Mouse (Mus musculus): ENCODE measurements at regions not wholly inside any gene's neighbourhood (a gene's known extent, or its start where the extent isn't known, plus 50 kb on each side); places are given as distances from the start of the nearest gene placed in this dataset.

DNA sequence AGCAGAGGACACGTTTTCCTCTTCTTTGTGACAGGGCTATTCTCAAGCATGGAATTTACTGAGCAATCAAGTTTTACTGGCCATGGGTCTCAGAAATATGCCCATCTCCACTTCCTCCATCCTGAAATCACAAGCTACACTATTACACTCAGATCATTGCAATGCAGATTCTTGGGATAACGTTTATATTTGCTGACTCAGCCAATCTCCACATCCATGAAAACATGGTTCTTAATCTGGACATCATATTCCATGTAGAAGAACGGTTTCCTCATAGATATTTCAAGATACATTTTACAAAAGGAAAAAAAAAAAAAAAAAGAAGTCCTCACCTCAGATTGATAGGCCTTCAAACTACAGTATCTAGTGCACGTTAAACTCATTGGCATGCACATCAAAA lies 1462.1 kb upstream of the Flrt2 start:
- no peak for DNase-seq (ENCODE audit: low spot score)
- Histone ChIP-seq H3K4me3 (no peak overlapping the region), H3K4me1 (no peaks in the 10 kb centered on the region), H3K27me3 (ENCODE audit: low read depth, poor library complexity, severe bottlenecking) (no peaks in the 10 kb centered on the region), H3K36me3 (no peaks in the 10 kb centered on the region), H3K27ac (replicated peaks) (no peak overlapping the region), H3K9me3 (replicated peaks) (no peaks in the 10 kb centered on the region)
- WGBS = 90% methylated on average over 4 of the region's 4 CpGs

DNA sequence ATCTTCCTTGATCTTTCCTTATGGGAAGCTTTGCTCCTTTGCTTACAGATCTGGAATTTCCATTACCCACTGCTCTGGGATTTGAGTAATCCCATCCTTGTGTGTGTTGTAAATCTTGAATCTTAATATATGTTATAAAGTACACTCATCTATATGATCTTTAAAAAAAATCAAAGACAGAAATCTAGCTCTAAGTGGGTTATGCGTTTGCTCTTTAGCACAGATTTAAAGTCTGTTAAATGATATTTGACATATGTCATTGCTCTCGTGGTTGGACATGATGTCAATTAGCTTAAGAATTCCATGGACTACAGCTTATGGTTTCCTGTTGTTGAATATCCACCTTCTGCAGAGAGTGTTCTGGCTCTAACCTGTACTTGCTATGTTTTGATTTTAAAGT lies 1446.7 kb upstream of the Flrt2 start:
- Histone ChIP-seq H3K4me3 (no peak overlapping the region), H3K9me3 (replicated peaks) (no peaks in the 10 kb centered on the region), H3K36me3 (no peaks in the 10 kb centered on the region), H3K27ac (replicated peaks) (no peak overlapping the region), H3K27me3 (ENCODE audit: low read depth, poor library complexity, severe bottlenecking) (no peaks in the 10 kb centered on the region), H3K4me1 (peaks cover 11% of the 10 kb centered on the region)
- 67% methylated on average over 2 of the region's 2 CpGs for WGBS
- no peak for DNase-seq (ENCODE audit: low spot score)

- Histone ChIP-seq H3K36me3 (no peaks in the 10 kb centered on the region), H3K9me3 (replicated peaks) (no peaks in the 10 kb centered on the region), H3K27ac (replicated peaks) (no peak overlapping the region), H3K27me3 (ENCODE audit: low read depth, poor library complexity, severe bottlenecking) (no peaks in the 10 kb centered on the region), H3K4me3 (no peak overlapping the region), H3K4me1 (peaks cover 11% of the 10 kb centered on the region)
- no peak for DNase-seq (ENCODE audit: low spot score)
Measured at GRCm38 (mm10) chr12:94247362-94247761, 1444.7 kb upstream of the Flrt2 start.

GRCm38 (mm10) chr12:94252957-94253633 lies 1438.9 kb upstream of the Flrt2 start:
- no peak overlapping the region for H3K4me3 ChIP-seq
- 64% methylated on average over 8 of the region's 8 CpGs for WGBS
- no peaks in the 10 kb centered on the region for H3K36me3 ChIP-seq
- no peaks in the 10 kb centered on the region for H3K4me1 ChIP-seq
- H3K27me3 ChIP-seq (ENCODE audit: low read depth, poor library complexity, severe bottlenecking) = no peaks in the 10 kb centered on the region
- H3K27ac ChIP-seq (replicated peaks) = no peak overlapping the region
- DNase-seq (ENCODE audit: low spot score) = peak; percentile 34
- no peaks in the 10 kb centered on the region for H3K9me3 ChIP-seq (replicated peaks)

DNA sequence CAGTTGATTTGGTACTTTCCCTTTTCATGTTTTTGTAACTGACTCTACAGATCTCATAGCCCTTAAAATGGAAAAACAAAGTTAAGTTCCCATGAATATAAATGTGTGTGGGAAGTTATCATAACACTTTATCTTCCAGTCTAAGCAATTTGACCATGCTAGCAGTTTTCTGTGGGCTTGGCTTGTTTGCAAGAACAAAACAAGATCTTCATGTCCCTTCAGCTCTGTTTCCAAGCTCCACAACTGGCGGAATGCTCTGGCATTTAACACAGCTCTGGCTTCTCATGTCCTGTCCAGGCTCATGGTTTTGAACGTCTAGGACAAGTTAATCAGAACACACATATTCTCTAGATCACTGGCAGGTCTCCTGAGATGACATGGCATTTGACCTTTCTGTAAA lies 1411.1 kb upstream of the Flrt2 start:
- DNase-seq (ENCODE audit: low spot score) = no peak
- WGBS = 75% methylated on average over 2 of the region's 2 CpGs
- Histone ChIP-seq H3K4me3 (no peak overlapping the region), H3K36me3 (no peaks in the 10 kb centered on the region), H3K4me1 (no peaks in the 10 kb centered on the region), H3K27me3 (ENCODE audit: low read depth, poor library complexity, severe bottlenecking) (no peaks in the 10 kb centered on the region), H3K27ac (replicated peaks) (no peak overlapping the region), H3K9me3 (replicated peaks) (no peaks in the 10 kb centered on the region)

DNA sequence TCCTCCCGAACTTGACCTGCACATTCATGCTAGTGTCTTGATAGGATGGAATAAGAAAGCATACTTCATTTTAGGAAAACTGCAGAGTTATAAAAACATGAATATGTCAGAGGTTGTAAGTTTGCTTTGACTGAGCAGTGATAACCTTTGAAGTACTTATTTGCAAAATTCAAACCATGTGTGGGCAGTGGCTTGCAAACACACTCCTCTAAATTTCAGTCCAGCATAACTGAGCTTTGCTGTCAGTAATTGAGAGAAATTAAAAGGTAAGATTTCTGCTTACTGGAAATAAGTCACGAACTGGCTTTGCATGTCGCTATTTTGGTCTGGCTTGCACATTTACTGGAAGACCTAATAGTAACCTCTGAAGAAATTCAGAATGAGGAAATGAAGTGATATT lies 1409.1 kb upstream of the Flrt2 start:
- Histone ChIP-seq H3K4me3 (no peak overlapping the region), H3K9me3 (replicated peaks) (no peaks in the 10 kb centered on the region), H3K4me1 (no peaks in the 10 kb centered on the region), H3K27me3 (ENCODE audit: low read depth, poor library complexity, severe bottlenecking) (no peaks in the 10 kb centered on the region), H3K36me3 (no peaks in the 10 kb centered on the region), H3K27ac (replicated peaks) (no peak overlapping the region)
- DNase-seq (ENCODE audit: low spot score) = no peak
- 83% methylated on average over 3 of the region's 3 CpGs for WGBS

DNA sequence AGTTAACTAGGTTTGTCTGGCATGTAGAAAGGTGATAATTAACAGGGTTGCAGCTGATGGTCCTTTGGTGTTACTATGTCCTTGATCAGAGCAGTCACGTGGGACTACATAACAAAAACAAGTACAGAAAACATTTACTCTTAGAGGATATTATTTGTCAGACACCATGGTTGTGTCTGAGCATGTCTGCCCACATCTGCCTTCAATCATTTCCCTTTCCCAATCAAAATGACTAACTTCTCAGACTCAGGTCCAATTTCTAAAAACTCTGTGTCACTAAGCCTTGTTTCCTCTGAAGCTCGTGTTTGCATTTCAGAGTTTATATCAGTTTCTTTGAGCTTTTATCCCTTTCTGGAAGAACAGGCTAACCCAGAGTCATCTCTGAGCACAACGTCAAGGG lies 1408.5 kb upstream of the Flrt2 start:
- 73% methylated on average over 3 of the region's 3 CpGs for WGBS
- no peaks in the 10 kb centered on the region for H3K9me3 ChIP-seq (replicated peaks)

DNA sequence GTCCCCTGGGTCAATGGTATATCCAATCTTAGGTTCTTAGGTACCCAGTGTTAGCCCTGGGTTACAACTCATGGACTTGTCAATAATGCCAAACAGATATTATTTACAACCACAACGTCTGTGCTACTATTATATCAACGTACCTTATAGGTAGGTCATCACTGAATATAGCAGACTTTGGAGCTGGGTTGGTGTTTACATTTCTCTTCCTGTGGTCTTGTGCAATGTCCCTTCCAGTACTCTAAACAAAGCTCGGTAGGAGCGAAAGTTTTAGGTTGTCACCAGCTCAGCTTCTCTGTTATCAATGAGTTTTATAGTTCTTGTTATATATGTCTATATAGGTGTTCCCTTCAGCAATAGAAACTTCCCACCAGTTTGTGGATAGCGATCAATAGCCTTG lies 1394.2 kb upstream of the Flrt2 start:
- Histone ChIP-seq H3K27ac (replicated peaks) (no peak overlapping the region), H3K4me1 (no peaks in the 10 kb centered on the region), H3K27me3 (ENCODE audit: low read depth, poor library complexity, severe bottlenecking) (no peaks in the 10 kb centered on the region), H3K36me3 (no peaks in the 10 kb centered on the region), H3K4me3 (no peak overlapping the region), H3K9me3 (replicated peaks) (no peaks in the 10 kb centered on the region)
- DNase-seq (ENCODE audit: low spot score) = no peak
- WGBS = 95% methylated on average over 5 of the region's 5 CpGs

More for the DNA sequence above, 1408.5 kb upstream of the Flrt2 start:
- Histone ChIP-seq H3K27me3 (ENCODE audit: low read depth, poor library complexity, severe bottlenecking) (no peaks in the 10 kb centered on the region), H3K36me3 (no peaks in the 10 kb centered on the region), H3K4me3 (no peak overlapping the region), H3K27ac (replicated peaks) (no peak overlapping the region), H3K4me1 (no peaks in the 10 kb centered on the region)
- DNase-seq (ENCODE audit: low spot score) = no peak

DNA sequence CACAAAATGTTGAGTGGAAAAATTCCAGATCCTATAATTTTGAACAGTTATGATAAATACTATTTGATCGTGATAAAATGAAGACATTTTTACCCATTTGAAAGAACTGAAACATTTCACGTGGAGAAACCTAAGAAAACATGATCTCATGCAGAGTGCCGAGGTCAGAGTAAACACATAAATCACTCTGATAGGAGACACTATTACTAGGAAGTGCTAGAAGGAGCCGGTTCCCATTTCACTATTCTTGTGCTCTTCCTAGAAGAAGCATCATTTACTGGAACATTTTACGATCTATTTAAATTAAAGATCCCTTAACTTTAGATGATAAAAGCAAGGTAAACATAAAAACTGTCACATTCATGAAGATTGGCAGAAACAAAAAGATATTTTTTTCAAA lies 1359.7 kb upstream of the Flrt2 start:
- Histone ChIP-seq H3K9me3 (replicated peaks) (no peaks in the 10 kb centered on the region), H3K27ac (replicated peaks) (no peak overlapping the region), H3K4me3 (no peak overlapping the region), H3K27me3 (ENCODE audit: low read depth, poor library complexity, severe bottlenecking) (no peaks in the 10 kb centered on the region), H3K36me3 (no peaks in the 10 kb centered on the region), H3K4me1 (no peaks in the 10 kb centered on the region)
- WGBS = 82% methylated on average over 5 of the region's 5 CpGs
- DNase-seq (ENCODE audit: low spot score) = no peak

DNA sequence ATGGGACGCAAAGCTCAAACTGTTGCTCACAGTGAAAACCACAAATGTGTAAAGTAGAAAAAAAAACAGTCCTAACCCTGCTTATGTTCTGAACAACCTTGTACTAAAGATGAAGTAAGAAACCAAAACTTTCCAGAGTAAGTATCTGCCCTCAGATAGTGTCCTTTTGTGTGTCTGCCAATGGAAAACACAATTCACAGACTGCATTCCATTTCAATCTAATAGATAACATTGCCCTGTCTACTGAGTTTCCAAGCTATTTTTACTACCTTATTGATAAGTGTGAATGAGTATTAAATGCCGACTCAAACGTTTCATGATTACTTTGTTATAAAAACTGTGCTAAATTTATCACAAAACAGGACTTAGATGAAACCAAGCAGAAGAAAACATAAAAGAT lies 1357.4 kb upstream of the Flrt2 start:
- 85% methylated on average over 3 of the region's 3 CpGs for WGBS
- H3K4me3 ChIP-seq = no peak overlapping the region
- no peak overlapping the region for H3K27ac ChIP-seq (replicated peaks)
- no peaks in the 10 kb centered on the region for H3K36me3 ChIP-seq
- DNase-seq (ENCODE audit: low spot score) = no peak
- H3K27me3 ChIP-seq (ENCODE audit: low read depth, poor library complexity, severe bottlenecking) = no peaks in the 10 kb centered on the region
- H3K9me3 ChIP-seq (replicated peaks) = no peaks in the 10 kb centered on the region
- H3K4me1 ChIP-seq = no peaks in the 10 kb centered on the region

DNA sequence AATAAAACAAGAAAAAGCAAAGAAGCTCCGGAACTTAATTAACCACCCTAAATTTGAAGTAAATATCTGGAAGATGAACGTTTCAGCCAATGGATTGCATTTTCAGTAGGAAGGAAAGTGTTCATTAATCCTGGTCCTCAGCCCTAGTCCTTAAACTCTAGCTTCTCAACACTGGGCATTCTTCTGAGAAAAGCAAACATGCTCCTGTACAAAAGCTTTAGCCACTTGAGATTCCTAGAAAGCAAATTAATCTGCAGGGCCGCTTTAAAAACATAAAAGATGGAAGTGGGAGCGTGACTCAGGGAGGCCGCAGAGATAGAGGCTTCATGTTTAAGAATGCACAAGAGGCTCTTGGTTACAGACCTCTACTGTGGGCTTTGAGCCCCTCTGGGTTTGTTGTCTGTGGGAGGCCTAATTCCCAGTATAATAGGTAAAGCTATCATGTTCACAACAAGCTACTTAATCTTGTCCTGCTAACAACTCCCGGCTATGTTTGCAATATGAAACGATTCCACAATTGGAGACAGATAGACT lies 1342.3 kb upstream of the Flrt2 start:
- Histone ChIP-seq H3K27ac (replicated peaks) (no peak overlapping the region), H3K27me3 (ENCODE audit: low read depth, poor library complexity, severe bottlenecking) (no peaks in the 10 kb centered on the region; the same call in 1 of the 2 replicates)

DNA sequence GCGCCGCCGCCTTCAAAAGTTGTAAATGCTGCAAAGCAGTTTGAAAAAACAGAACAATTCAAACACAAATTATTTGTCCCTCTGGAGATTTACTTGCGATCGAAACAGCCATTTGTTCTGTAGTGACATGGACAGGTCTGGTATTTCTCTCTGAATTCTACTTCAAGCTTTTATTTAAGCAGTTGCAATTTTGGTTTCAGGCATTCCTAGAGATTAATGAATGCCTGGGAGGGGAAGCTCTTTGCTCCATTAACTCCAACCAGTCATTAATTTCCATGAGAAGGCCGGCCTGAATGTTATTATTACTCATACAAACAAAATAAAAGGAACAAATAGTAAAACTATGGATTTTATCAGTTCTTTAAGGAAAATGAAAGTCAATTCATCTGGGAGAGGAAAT lies 1327.8 kb upstream of the Flrt2 start:
- H3K4me1 ChIP-seq = no peaks in the 10 kb centered on the region
- H3K4me3 ChIP-seq = no peak overlapping the region
- no peaks in the 10 kb centered on the region for H3K9me3 ChIP-seq (replicated peaks)
- no peak overlapping the region for H3K27ac ChIP-seq (replicated peaks)
- DNase-seq (ENCODE audit: low spot score) = no peak
- H3K27me3 ChIP-seq (ENCODE audit: low read depth, poor library complexity, severe bottlenecking) = no peaks in the 10 kb centered on the region
- no peaks in the 10 kb centered on the region for H3K36me3 ChIP-seq
- WGBS = 87% methylated on average over 6 of the region's 6 CpGs

More for the DNA sequence above, 1342.3 kb upstream of the Flrt2 start:
- DNase-seq (ENCODE audit: low spot score) = peak; percentile 18
- Histone ChIP-seq H3K4me3 (no peak overlapping the region), H3K36me3 (no peaks in the 10 kb centered on the region), H3K9me3 (replicated peaks) (no peaks in the 10 kb centered on the region), H3K4me1 (peaks cover 5% of the 10 kb centered on the region)
- WGBS = 39% methylated on average over 7 of the region's 7 CpGs

GRCm38 (mm10) chr12:94399991-94400390 lies 1292.0 kb upstream of the Flrt2 start:
- Histone ChIP-seq H3K4me1 (no peaks in the 10 kb centered on the region), H3K4me3 (no peak overlapping the region), H3K9me3 (replicated peaks) (no peaks in the 10 kb centered on the region), H3K36me3 (no peaks in the 10 kb centered on the region), H3K27ac (replicated peaks) (no peak overlapping the region), H3K27me3 (ENCODE audit: low read depth, poor library complexity, severe bottlenecking) (no peaks in the 10 kb centered on the region)
- 71% methylated on average over 2 of the region's 2 CpGs for WGBS
- DNase-seq (ENCODE audit: low spot score) = no peak

DNA sequence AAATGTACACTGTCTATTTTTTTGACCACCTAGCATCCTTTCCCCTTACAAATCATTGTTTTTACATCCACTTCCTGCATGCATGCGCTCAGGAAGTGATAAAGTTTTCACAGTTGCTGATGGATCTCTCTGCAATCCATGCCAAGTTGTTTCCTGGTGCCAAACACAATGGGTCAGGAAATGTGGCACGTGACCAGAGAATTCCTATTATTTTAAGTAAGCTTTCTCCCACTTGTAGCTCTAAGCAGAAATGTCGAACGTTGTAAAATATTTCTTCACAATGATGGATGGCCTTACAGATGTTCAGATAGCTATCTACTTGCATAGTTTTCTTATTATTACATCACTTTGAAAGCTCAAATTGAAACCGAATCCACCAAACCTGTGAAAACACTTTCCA lies 1271.1 kb upstream of the Flrt2 start:
- Histone ChIP-seq H3K27me3 (ENCODE audit: low read depth, poor library complexity, severe bottlenecking) (peaks cover 19% of the 10 kb centered on the region), H3K36me3 (no peaks in the 10 kb centered on the region), H3K27ac (replicated peaks) (no peak overlapping the region), H3K9me3 (replicated peaks) (no peaks in the 10 kb centered on the region), H3K4me3 (no peak overlapping the region), H3K4me1 (peaks cover 13% of the 10 kb centered on the region)
- no peak for DNase-seq (ENCODE audit: low spot score)
- WGBS = 81% methylated on average over 5 of the region's 5 CpGs
